Mouse (Mus musculus) intestine, embryonic 16.5 days (tissue): ENCODE data around the gene Tmem222. TPM values are rescaled to one million over a fixed set of nuclear protein-coding genes. Genes with fewer than 3 reads are reported as not detected.

Experiments
- ATAC-seq: fragments of 200-750 bp; cut with Nextera tagmentation; 2 replicates; pipeline ENCODE4 v1.8.0; 2017; ENCODE audit warnings: moderate TSS enrichment, moderate library complexity
- H3K27ac ChIP-seq: fragments of 300-500 bp; sonication (generic); 2 replicates; pipeline ENCODE4 v1.5.1; 2014; ENCODE audit warnings: mild to moderate bottlenecking, low read length
- H3K27me3 ChIP-seq: fragments of 300-500 bp; sonication (generic); replicated peaks from 2 replicates; pipeline ENCODE4 v1.6.1; 2014; ENCODE audit warnings: low read length, control low read depth, mixed read lengths; ENCODE audit not compliant: control insufficient read depth, insufficient read depth
- H3K36me3 ChIP-seq: fragments of 300-500 bp; sonication (generic); 2 replicates; pipeline ENCODE4 v1.6.1; 2014; ENCODE audit warnings: low read length, control low read depth; ENCODE audit not compliant: control insufficient read depth, insufficient read depth
- H3K4me1 ChIP-seq: fragments of 300-500 bp; sonication (generic); 2 replicates; pipeline ENCODE4 v1.6.1; 2014; ENCODE audit warnings: low read length, control low read depth, mixed read lengths; ENCODE audit not compliant: control insufficient read depth, insufficient read depth
- H3K4me2 ChIP-seq: fragments of 300-500 bp; sonication (generic); 2 replicates; pipeline ENCODE4 v1.6.1; 2014; ENCODE audit warnings: low read depth, low read length, control low read depth
- H3K4me3 ChIP-seq: fragments of 300-500 bp; sonication (generic); 2 replicates; pipeline ENCODE4 v1.5.1; 2014; ENCODE audit warnings: mild to moderate bottlenecking, low read length
- H3K9ac ChIP-seq: fragments of 300-500 bp; sonication (generic); 2 replicates; pipeline ENCODE4 v1.6.1; 2014; ENCODE audit warnings: low read depth, low read length
- H3K9me3 ChIP-seq: fragments of 300-500 bp; sonication (generic); 2 replicates; pipeline ENCODE4 v1.6.1; 2016; ENCODE audit warnings: low read length, control low read depth; ENCODE audit not compliant: control insufficient read depth
- WGBS: fragments of 180-500 bp; shearing (Covaris S2); extraction: QIAGEN DNeasy Blood & Tissue Kit; methylation state at CpG from one replicate; pipeline ENCODE4 v1.1.7; 2014; 5-methylcytosine and 5-hydroxymethylcytosine counted together
- polyA plus RNA-seq: library from polyadenylated mRNA; unstranded; fragments of >200 nt; fragmentation: Nextera tagmentation; extraction: Ambion mirVana; gene quantifications from 2 replicates; pipeline ENCODE4 v1.2.1, GENCODE M21; 2015

The Tmem222 gene
- 69.8 and 75.7 TPM in 2 replicates for polyA plus RNA-seq

DNA sequence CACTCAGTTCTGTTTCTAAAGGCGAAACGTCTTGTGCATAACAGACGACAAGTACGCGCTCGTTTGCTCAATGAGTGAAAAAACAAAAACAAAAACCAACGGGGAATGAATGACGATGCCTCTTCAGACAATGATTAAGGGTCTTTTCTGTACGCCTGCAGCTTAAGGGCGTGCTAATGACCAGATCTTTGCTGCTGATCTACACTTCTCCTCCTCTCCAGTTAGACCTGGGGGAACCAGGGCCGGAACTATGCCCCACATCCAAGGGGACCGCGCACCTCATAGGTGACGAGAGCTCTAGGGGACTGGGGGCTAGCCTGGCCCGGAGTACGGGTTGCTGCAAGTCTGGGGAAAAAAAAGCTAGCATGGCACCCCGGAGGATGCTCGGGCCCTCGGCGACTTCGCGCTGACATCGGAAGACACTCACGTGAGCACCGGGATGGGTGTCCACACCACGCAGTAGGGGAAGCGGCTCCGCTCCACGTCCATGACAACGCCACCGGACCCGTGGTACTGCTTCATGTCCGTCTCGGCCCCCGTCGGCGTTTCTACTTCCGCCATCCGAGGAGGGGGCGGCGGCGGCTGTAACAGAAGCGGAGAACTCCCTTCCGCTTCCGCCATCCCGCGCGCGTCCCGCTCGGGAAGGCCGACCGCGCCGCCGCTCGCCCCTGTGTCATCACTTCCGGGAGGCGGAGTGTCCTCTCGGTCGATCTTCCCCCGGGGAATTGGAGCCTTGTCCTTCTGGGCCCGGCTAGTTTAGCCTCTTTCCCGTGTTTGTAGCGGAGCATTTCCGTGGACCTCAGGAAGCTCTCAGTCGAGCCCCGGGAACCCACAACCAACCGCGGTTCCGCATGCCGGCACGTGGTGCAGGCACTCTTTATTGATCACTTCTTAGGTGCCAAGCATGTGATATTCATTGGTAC, at the start of gene Tmem222:
TSS of gene Tmem222 (minus strand) at position 689 of the 923 bp plus-strand sequence.
- ATAC-seq = peak; percentile 97
- H3K27ac ChIP-seq = peak within 1 kb of the TSS; percentile 76
- H3K4me3 ChIP-seq = peak within 1 kb of the TSS; percentile 63
- H3K4me2 ChIP-seq = peak within 1 kb of the TSS; percentile 72
- no peaks in the 10 kb centered on the region for H3K9me3 ChIP-seq
- H3K9ac ChIP-seq = peak within 1 kb of the TSS; percentile 92
- H3K4me1 ChIP-seq = peaks cover 20% of the 10 kb centered on the region
- under 1% methylated on average over 72 of the region's 73 CpGs for WGBS
- H3K36me3 ChIP-seq = no peaks in the 10 kb centered on the region
- H3K27me3 ChIP-seq = no peaks in the 10 kb centered on the region

DNA sequence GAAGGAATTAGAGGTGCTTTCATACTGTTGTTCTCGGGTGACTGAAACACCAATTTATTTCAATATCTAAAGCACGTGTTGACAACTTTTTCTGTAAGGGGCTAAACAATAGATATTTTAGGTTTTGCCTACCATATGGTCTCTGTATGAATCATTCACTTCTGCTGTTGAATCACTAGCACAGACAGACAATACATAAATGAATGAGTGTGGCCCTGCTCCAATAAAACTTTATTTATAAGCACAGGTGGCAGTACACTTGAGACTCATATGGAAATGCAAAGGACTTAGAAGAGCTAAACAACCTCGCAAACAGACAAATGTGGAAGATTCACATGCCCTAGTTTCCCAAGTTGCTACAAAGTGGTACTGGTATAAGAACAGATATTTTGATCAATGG, 42.1 kb upstream of the Tmem222 start:
- no peaks in the 10 kb centered on the region for H3K36me3 ChIP-seq
- 87% methylated on average over 3 of the region's 3 CpGs for WGBS
- peaks cover 5% of the 10 kb centered on the region; the same call in 1 of the 2 replicates for H3K4me1 ChIP-seq
- no peak for ATAC-seq
- no peaks in the 10 kb centered on the region for H3K9me3 ChIP-seq
- H3K27me3 ChIP-seq = no peaks in the 10 kb centered on the region
- no peak overlapping the region for H3K4me2 ChIP-seq
- no peak overlapping the region for H3K27ac ChIP-seq
- H3K9ac ChIP-seq = no peak overlapping the region
- H3K4me3 ChIP-seq = no peak overlapping the region

DNA sequence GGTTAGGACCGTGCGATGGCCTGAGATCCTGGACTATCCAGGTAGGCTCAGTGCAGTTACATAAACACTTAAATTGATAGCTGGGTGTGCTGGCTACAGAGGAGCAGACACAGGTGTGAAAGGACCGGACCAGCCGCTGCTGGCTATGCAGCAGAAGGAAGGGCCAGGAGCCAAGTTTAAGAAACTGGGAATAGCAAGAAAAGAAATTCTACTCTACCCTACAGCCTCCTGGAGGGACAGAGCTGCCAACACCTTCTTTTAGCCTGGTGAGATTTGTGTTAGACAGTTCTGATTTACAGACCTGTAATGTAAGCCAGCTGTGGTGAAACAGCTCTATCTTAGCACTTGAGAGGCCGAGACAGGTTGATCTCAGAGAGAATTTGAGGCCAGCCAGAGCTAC, 38.4 kb upstream of the Tmem222 start:
- peaks cover 5% of the 10 kb centered on the region; the same call in 1 of the 2 replicates for H3K4me1 ChIP-seq

DNA sequence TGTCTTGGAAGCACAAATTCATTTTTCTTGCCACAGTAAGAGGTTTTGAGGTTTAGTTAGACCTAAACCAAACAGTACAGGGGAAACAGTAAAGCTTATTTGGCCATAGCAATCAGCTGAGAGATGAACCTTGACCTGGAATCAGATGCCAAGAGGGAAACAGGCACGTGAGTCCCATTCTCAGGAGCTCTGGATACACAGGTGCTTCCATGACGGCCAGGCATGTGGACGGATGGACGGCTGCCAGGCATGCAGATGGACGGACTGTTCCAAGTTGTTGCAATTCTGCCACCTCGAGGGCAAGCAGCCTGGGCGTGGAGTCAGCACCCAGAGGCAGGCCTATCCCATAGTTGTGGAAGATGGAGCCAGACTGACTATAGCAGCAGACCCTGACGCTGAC, 37.3 kb upstream of the Tmem222 start:
- ATAC-seq = no peak
- Histone ChIP-seq H3K27ac (no peak overlapping the region), H3K4me2 (no peak overlapping the region), H3K27me3 (no peaks in the 10 kb centered on the region), H3K4me3 (no peak overlapping the region), H3K9ac (no peak overlapping the region), H3K36me3 (no peaks in the 10 kb centered on the region), H3K9me3 (no peaks in the 10 kb centered on the region), H3K4me1 (peaks cover 5% of the 10 kb centered on the region; the same call in 1 of the 2 replicates)
- WGBS = 77% methylated on average over 8 of the region's 8 CpGs

More for the DNA sequence above, 38.4 kb upstream of the Tmem222 start:
- Histone ChIP-seq H3K27me3 (no peaks in the 10 kb centered on the region), H3K4me3 (no peak overlapping the region), H3K4me2 (no peak overlapping the region), H3K9me3 (no peaks in the 10 kb centered on the region), H3K36me3 (no peaks in the 10 kb centered on the region), H3K9ac (no peak overlapping the region), H3K27ac (no peak overlapping the region)
- ATAC-seq = no peak
- 84% methylated on average over 5 of the region's 5 CpGs for WGBS

DNA sequence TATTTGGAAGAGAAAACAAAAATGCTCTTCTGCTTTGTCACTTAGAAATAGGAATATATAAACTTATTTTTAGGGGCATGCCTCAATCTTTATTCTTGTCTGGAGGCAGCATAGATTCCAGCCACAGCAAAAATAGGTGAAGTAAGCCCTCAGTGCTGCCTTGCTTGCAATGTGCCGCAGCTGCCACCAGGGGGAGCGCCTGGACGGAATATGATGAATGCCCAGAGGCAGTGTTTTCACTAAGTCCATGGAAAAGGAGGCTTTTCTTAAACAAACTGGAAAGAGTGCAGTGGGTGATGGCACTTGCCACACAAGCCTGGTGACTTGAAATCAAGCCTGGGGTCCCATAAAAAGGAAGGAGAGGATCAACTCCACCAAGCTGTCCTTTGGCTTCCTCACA, 32.4 kb upstream of the Tmem222 start:
- Histone ChIP-seq H3K4me1 (0 out of 2 replicates have a peak, but pooled peaks cover under 1% of the 10 kb centered on the region), H3K27me3 (no peaks in the 10 kb centered on the region), H3K4me3 (no peak overlapping the region), H3K9ac (no peak overlapping the region), H3K27ac (no peak overlapping the region), H3K9me3 (no peaks in the 10 kb centered on the region), H3K4me2 (no peak overlapping the region), H3K36me3 (no peaks in the 10 kb centered on the region)
- ATAC-seq = no peak
- 0% methylated on average over 3 of the region's 3 CpGs for WGBS

DNA sequence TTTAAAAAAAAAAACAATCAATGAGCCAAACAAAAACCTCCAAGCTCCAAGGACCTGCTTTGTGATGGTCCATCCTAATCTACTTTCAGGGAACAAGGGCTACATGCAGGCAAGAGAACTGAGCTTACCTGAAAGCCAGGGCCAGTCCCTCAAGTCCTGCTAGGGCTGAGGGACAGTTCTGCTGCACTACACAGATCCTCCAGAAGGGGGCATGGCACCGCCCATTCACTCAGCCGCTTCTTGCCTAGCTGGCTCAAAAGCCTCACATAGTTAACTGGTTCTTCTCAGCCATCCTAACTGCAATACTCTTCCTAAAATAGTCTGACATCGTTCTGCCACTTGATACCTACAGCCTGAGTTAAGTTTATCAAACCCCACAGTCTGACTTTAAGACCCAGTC, 29.7 kb upstream of the Tmem222 start:
- Histone ChIP-seq H3K36me3 (no peaks in the 10 kb centered on the region), H3K27ac (no peak overlapping the region), H3K4me2 (no peak overlapping the region), H3K9ac (no peak overlapping the region), H3K9me3 (no peaks in the 10 kb centered on the region), H3K27me3 (no peaks in the 10 kb centered on the region), H3K4me1 (no peaks in the 10 kb centered on the region), H3K4me3 (no peak overlapping the region)
- WGBS = 40% methylated on average over 3 of the region's 3 CpGs
- ATAC-seq = no peak

DNA sequence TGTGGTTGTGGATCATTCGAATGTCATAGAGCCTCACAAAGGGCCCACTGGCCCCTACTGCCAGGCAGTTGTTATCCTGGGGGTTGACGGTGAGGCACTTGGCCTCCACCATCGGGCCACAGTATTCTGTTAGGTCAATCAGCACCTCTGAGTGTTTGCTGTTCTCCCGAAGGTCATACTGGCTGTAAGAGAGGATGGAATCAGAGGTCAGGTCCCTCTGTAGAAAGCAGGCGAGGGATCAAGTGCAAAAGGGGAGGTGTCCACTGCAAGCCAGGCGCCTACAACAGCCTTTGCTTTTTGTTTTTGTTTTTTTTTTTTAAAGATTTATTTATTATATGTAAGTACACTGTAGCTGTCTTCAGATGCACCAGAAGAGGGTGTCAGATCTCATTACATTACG, 28.2 kb upstream of the Tmem222 start:
- no peaks in the 10 kb centered on the region for H3K9me3 ChIP-seq
- no peak overlapping the region for H3K4me2 ChIP-seq
- no peak overlapping the region for H3K4me3 ChIP-seq
- no peak overlapping the region for H3K9ac ChIP-seq
- H3K36me3 ChIP-seq = 0 out of 2 replicates have a peak, but pooled peaks cover 2% of the 10 kb centered on the region
- 90% methylated on average over 7 of the region's 7 CpGs for WGBS
- H3K4me1 ChIP-seq = no peaks in the 10 kb centered on the region
- H3K27me3 ChIP-seq = no peaks in the 10 kb centered on the region
- ATAC-seq = no peak
- no peak overlapping the region for H3K27ac ChIP-seq

DNA sequence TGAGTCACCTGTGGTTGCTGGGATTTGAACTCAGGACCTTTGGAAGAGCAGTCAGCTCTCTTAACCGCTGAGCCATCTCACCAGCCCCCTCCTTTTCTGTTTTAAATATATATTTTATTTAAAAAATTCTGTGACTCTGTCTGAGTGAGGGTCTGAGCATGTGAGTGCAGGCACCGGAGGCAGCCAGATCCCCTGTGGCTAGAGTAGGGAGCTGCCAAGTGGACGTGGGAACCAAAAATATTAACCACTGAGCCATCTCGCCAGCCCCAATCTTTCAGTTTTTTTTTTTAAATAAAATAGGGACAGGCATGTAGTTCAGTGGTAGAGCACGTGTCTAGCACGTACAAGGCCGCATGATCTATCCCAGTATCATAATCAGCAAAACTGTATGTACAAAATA, 27.2 kb upstream of the Tmem222 start:
- 0 out of 2 replicates have a peak, but pooled peaks cover 3% of the 10 kb centered on the region for H3K36me3 ChIP-seq
- H3K9ac ChIP-seq = no peak overlapping the region

DNA sequence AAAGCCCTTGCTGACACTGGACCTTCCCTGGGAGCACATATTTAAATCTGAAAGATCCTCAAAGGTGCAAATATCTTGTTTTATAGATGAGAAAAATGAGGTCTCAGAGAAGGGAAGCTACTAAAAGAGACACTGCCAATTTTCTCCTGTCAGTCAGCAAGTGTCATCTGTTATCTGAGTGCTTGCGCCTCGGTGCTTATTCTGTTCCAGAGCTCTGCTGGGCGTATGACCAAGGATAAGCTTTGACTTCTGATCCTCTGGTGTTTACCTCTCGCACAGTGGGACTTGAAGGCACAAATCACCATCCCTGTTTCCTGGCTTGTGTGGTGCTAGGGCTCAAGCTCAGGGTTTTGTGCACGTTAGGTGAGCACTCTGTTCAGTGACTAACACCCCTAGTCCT, 25.1 kb upstream of the Tmem222 start:
- 78% methylated on average over 5 of the region's 5 CpGs for WGBS
- Histone ChIP-seq H3K9ac (no peak overlapping the region), H3K4me1 (peaks cover 7% of the 10 kb centered on the region), H3K36me3 (0 out of 2 replicates have a peak, but pooled peaks cover 3% of the 10 kb centered on the region), H3K4me3 (no peak overlapping the region), H3K27ac (no peak overlapping the region), H3K9me3 (no peaks in the 10 kb centered on the region), H3K4me2 (no peak overlapping the region), H3K27me3 (no peaks in the 10 kb centered on the region)
- ATAC-seq = no peak

More for the DNA sequence above, 27.2 kb upstream of the Tmem222 start:
- Histone ChIP-seq H3K9me3 (no peaks in the 10 kb centered on the region), H3K27me3 (no peaks in the 10 kb centered on the region), H3K4me1 (no peaks in the 10 kb centered on the region), H3K4me3 (no peak overlapping the region), H3K27ac (no peak overlapping the region), H3K4me2 (no peak overlapping the region)
- 90% methylated on average over 7 of the region's 7 CpGs for WGBS
- no peak for ATAC-seq
